Mouse (Mus musculus) MEL (cell line): ENCODE measurements around the gene Fbxo2. TPM values are rescaled to one million over a fixed set of nuclear protein-coding genes. Genes with fewer than 3 reads are reported as not detected.
A peak's percentile ranks its signal among the peaks of the same experiment; 100 is the strongest.

ENCODE experiments used
- DNase-seq: peaks from one replicate; pipeline ENCODE4 v3.0.0; 2011; ENCODE audit warnings: low read depth, low spot score
- H3K27ac ChIP-seq: 2 replicates; pipeline ENCODE4 v1.5.1; 2012; ENCODE audit warnings: low read depth, mild to moderate bottlenecking, control low read depth, low read length, moderate library complexity; ENCODE audit not compliant: control insufficient read depth
- H3K27me3 ChIP-seq, 2 experiments: fragments of 150-350 bp in 1 of 2; sonication (generic) in 1 of 2; 2 replicates each; pipeline ENCODE4 v1.6.1; 2012; ENCODE audit warnings: low read length in 2 of 2, mild to moderate bottlenecking in 2 of 2, improper control_type of control experiment in 1 of 2, moderate library complexity in 1 of 2; ENCODE audit not compliant: insufficient read depth in 2 of 2, control insufficient read depth in 1 of 2
- H3K36me3 ChIP-seq, 2 experiments: 2 replicates each; pipeline ENCODE4 v1.6.1; 2012 to 2014; ENCODE audit warnings: low read length in 2 of 2, improper control_type of control experiment in 1 of 2, inconsistent platforms in 1 of 2, mild to moderate bottlenecking in 1 of 2; ENCODE audit not compliant: insufficient read depth in 2 of 2, control insufficient read depth in 1 of 2
- H3K4me1 ChIP-seq, 2 experiments: fragments of 150-350 bp in 1 of 2; sonication (generic) in 1 of 2; 2 replicates each; pipeline ENCODE4 v1.6.1; 2012; ENCODE audit warnings: low read length in 2 of 2, improper control_type of control experiment in 1 of 2, mild to moderate bottlenecking in 1 of 2; ENCODE audit not compliant: insufficient read depth in 2 of 2, control insufficient read depth in 1 of 2
- H3K4me3 ChIP-seq, 2 experiments: fragments of 150-350 bp in 1 of 2; sonication (generic) in 1 of 2; 2 replicates each; pipeline ENCODE4 v1.5.1; 2012; ENCODE audit warnings: low read depth in 2 of 2, low read length in 2 of 2, mild to moderate bottlenecking in 2 of 2, moderate library complexity in 2 of 2, control low read depth in 1 of 2, improper control_type of control experiment in 1 of 2; ENCODE audit not compliant: control insufficient read depth in 1 of 2, insufficient read depth in 1 of 2
- H3K79me2 ChIP-seq: 2 replicates; pipeline ENCODE4 v1.6.1; 2012; ENCODE audit warnings: mild to moderate bottlenecking, low read length, moderate library complexity; ENCODE audit not compliant: control insufficient read depth, poor library complexity, insufficient read depth
- H3K9ac ChIP-seq: 2 replicates; pipeline ENCODE4 v1.6.1; 2012; ENCODE audit warnings: low read depth, mild to moderate bottlenecking, control low read depth, low read length, moderate library complexity; ENCODE audit not compliant: control insufficient read depth, poor library complexity, severe bottlenecking
- H3K9me3 ChIP-seq: fragments of 150-350 bp; sonication (generic); replicated peaks from 2 replicates; pipeline ENCODE4 v1.6.1; 2012; ENCODE audit warnings: mild to moderate bottlenecking, low read length, improper control_type of control experiment, moderate library complexity; ENCODE audit not compliant: insufficient read depth
- BHLHE40 ChIP-seq: IDR thresholded peaks from 2 replicates; pipeline ENCODE4 v1.6.1; 2012; ENCODE audit warnings: low read depth, mild to moderate bottlenecking, inconsistent platforms, low read length, improper control_type of control experiment, borderline replicate concordance
- CHD2 ChIP-seq: IDR thresholded peaks from 2 replicates; pipeline ENCODE4 v1.6.1; 2011; ENCODE audit warnings: low read length, improper control_type of control experiment
- E2F4 ChIP-seq: IDR thresholded peaks from 2 replicates; pipeline ENCODE4 v1.6.1; 2011; ENCODE audit warnings: low read depth, low read length, improper control_type of control experiment, borderline replicate concordance
- ELF1 ChIP-seq: IDR thresholded peaks from 2 replicates; pipeline ENCODE4 v1.6.1; 2014; ENCODE audit warnings: low read depth, mild to moderate bottlenecking, inconsistent platforms, low read length, improper control_type of control experiment, moderate library complexity
- EP300 ChIP-seq, 2 experiments: IDR thresholded peaks; 2 replicates each; pipeline ENCODE4 v1.6.1; 2011; ENCODE audit warnings: improper control_type of control experiment in 2 of 2, low read length in 2 of 2, low read depth in 1 of 2, mild to moderate bottlenecking in 1 of 2
- GATA1 ChIP-seq: IDR thresholded peaks from 2 replicates; pipeline ENCODE4 v1.6.1; 2011; ENCODE audit warnings: low read depth, low read length, improper control_type of control experiment
- HCFC1 ChIP-seq: IDR thresholded peaks from 2 replicates; pipeline ENCODE4 v1.6.1; 2012; ENCODE audit warnings: low read depth, mild to moderate bottlenecking, inconsistent platforms, low read length, improper control_type of control experiment, moderate library complexity
- JUND ChIP-seq: IDR thresholded peaks from 2 replicates; pipeline ENCODE4 v1.6.1; 2011; ENCODE audit warnings: low read depth, mild to moderate bottlenecking, improper control_type of control experiment, low read length
- KAT2A ChIP-seq: conservative IDR thresholded peaks from 2 replicates; pipeline ENCODE4 v1.6.1; 2012; ENCODE audit warnings: low read depth, low read length, improper control_type of control experiment, inconsistent platforms
- MAFK ChIP-seq: IDR thresholded peaks from 2 replicates; pipeline ENCODE4 v1.6.1; 2011; ENCODE audit warnings: low read depth, mild to moderate bottlenecking, low read length, improper control_type of control experiment, borderline replicate concordance
- MAX ChIP-seq: IDR thresholded peaks from 2 replicates; pipeline ENCODE4 v1.6.1; 2011; ENCODE audit warnings: low read length, improper control_type of control experiment
- MAZ ChIP-seq: IDR thresholded peaks from 2 replicates; pipeline ENCODE4 v1.6.1; 2012; ENCODE audit warnings: low read depth, mild to moderate bottlenecking, inconsistent platforms, low read length, improper control_type of control experiment
- MXI1 ChIP-seq: IDR thresholded peaks from 2 replicates; pipeline ENCODE4 v1.6.1; 2011; ENCODE audit warnings: mild to moderate bottlenecking, low read depth, low read length, improper control_type of control experiment
- MYB ChIP-seq: IDR thresholded peaks from 2 replicates; pipeline ENCODE4 v1.6.1; 2011; ENCODE audit warnings: mild to moderate bottlenecking, low read depth, low read length, improper control_type of control experiment
- NELFE ChIP-seq: IDR thresholded peaks from 2 replicates; pipeline ENCODE4 v1.6.1; 2011; ENCODE audit warnings: low read depth, low read length, improper control_type of control experiment
- NRF1 ChIP-seq: IDR thresholded peaks from 2 replicates; pipeline ENCODE4 v1.6.1; 2014; ENCODE audit warnings: low read depth, mild to moderate bottlenecking, inconsistent platforms, low read length, improper control_type of control experiment, moderate library complexity; ENCODE audit not compliant: poor library complexity, insufficient read depth, severe bottlenecking
- POLR2A ChIP-seq, 2 experiments: IDR thresholded peaks; 2 replicates each; pipeline ENCODE4 v1.6.1; 2011 to 2012; ENCODE audit warnings: low read length in 2 of 2, mild to moderate bottlenecking in 2 of 2, control low read depth in 1 of 2, improper control_type of control experiment in 1 of 2, low read depth in 1 of 2, moderate library complexity in 1 of 2; ENCODE audit not compliant: control insufficient read depth in 1 of 2, insufficient read depth in 1 of 2, poor library complexity in 1 of 2
- POLR2AphosphoS2 ChIP-seq: IDR thresholded peaks from 2 replicates; pipeline ENCODE4 v1.6.1; 2011; ENCODE audit warnings: low read length, improper control_type of control experiment
- RAD21 ChIP-seq: IDR thresholded peaks from 2 replicates; pipeline ENCODE4 v1.6.1; 2011; ENCODE audit warnings: mild to moderate bottlenecking, low read depth, low read length, improper control_type of control experiment
- RCOR1 ChIP-seq: IDR thresholded peaks from 2 replicates; pipeline ENCODE4 v1.6.1; 2012; ENCODE audit warnings: low read depth, mild to moderate bottlenecking, inconsistent platforms, low read length, improper control_type of control experiment
- SIN3A ChIP-seq: IDR thresholded peaks from 2 replicates; pipeline ENCODE4 v1.6.1; 2012; ENCODE audit warnings: low read length, improper control_type of control experiment, inconsistent platforms
- SMC3 ChIP-seq: IDR thresholded peaks from 2 replicates; pipeline ENCODE4 v1.6.1; 2011; ENCODE audit warnings: low read depth, low read length, improper control_type of control experiment
- TBP ChIP-seq: IDR thresholded peaks from 2 replicates; pipeline ENCODE4 v1.8.0; 2011; ENCODE audit warnings: low read depth, low read length, improper control_type of control experiment
- TCF12 ChIP-seq: IDR thresholded peaks from 2 replicates; pipeline ENCODE4 v1.6.1; 2014; ENCODE audit warnings: low read depth, mild to moderate bottlenecking, inconsistent platforms, low read length, improper control_type of control experiment, moderate library complexity
- UBTF ChIP-seq: IDR thresholded peaks from 2 replicates; pipeline ENCODE4 v1.6.1; 2012; ENCODE audit warnings: low read depth, mild to moderate bottlenecking, inconsistent platforms, low read length, improper control_type of control experiment, moderate library complexity, borderline replicate concordance; ENCODE audit not compliant: insufficient read depth
- USF1 ChIP-seq: IDR thresholded peaks from 2 replicates; pipeline ENCODE4 v1.6.1; 2014; ENCODE audit warnings: low read depth, mild to moderate bottlenecking, inconsistent platforms, low read length, improper control_type of control experiment, moderate library complexity
- USF2 ChIP-seq, 2 experiments: IDR thresholded peaks; 2 replicates each; pipeline ENCODE4 v1.6.1; 2011 to 2012; ENCODE audit warnings: improper control_type of control experiment in 2 of 2, low read length in 2 of 2, borderline replicate concordance in 1 of 2, inconsistent platforms in 1 of 2, low read depth in 1 of 2, mild to moderate bottlenecking in 1 of 2; ENCODE audit not compliant: insufficient read depth in 1 of 2
- ZC3H11A ChIP-seq: IDR thresholded peaks from 2 replicates; pipeline ENCODE4 v1.6.1; 2012; ENCODE audit warnings: low read depth, mild to moderate bottlenecking, inconsistent platforms, low read length, improper control_type of control experiment
- ZNF384 ChIP-seq: IDR thresholded peaks from 2 replicates; pipeline ENCODE4 v1.6.1; 2012; ENCODE audit warnings: low read depth, mild to moderate bottlenecking, inconsistent platforms, low read length, improper control_type of control experiment
- polyA plus RNA-seq, 2 experiments: library from polyadenylated mRNA; stranded (reverse) in 1 of 2; unstranded in 1 of 2; fragments of >175 nt in 1 of 2; fragments of >200 nt in 1 of 2; gene quantifications; 2 replicates each; pipeline versions ENCODE4 v1.2.1 to v1.2.4; 2012; ENCODE audit warnings: low replicate concordance in 2 of 2, low read depth in 1 of 2; ENCODE audit not compliant: insufficient read length in 2 of 2, insufficient read depth in 1 of 2, missing spikeins in 1 of 2
- total RNA-seq: library from RNA; depleted of rRNA; stranded (reverse); fragments of 300-350 nt; gene quantifications from 2 replicates; pipeline ENCODE4 v1.2.3, GENCODE M21; 2012

The Fbxo2 gene
- total and polyA plus RNA-seq, 3 experiments: 0.35 to 2.7 TPM; not detected in 1

DNA sequence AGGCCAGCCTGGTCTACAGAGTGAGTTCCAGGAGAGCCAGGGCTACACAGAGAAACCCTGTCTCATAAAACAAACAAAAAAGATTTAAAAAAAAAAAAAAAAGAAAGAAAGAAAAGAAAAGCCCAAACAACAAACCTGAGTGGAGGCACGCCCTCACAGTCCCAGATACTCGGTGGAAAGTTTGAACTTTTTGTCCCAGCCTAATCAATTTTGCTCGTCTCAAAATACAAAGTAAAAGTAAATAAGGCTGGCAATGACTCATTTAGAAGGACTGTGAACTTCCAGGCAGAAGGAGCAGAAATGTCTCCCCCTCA, 9.5 kb upstream of the Fbxo2 start:
- no peak for DNase-seq
- Histone ChIP-seq H3K36me3 (no peaks in the 10 kb centered on the region; a peak in 1 of 4 replicates), H3K9ac (peak overlapping the region; percentile 47), H3K79me2 (no peaks in the 10 kb centered on the region; the same call in 1 of the 2 replicates), H3K27me3 (no peaks in the 10 kb centered on the region), H3K9me3 (no peaks in the 10 kb centered on the region), H3K4me1 (peaks cover 0 to 5% of the 10 kb centered on the region in 2 experiments; a peak in 1 of 4 replicates), H3K27ac (peak overlapping the region; percentile 70), H3K4me3 (peak overlapping the region; percentile 79 to 85)
- TF ChIP-seq BHLHE40: no peak
- TF ChIP-seq SIN3A: no peak; the same call in 1 of the 2 replicates
- no peak; the same call in 1 of the 2 replicates for TF ChIP-seq ZNF384
- no peak for TF ChIP-seq MAX
- no peak for TF ChIP-seq RCOR1
- no peak for TF ChIP-seq MAZ
- no peak for TF ChIP-seq JUND
- no peak for TF ChIP-seq ELF1

DNA sequence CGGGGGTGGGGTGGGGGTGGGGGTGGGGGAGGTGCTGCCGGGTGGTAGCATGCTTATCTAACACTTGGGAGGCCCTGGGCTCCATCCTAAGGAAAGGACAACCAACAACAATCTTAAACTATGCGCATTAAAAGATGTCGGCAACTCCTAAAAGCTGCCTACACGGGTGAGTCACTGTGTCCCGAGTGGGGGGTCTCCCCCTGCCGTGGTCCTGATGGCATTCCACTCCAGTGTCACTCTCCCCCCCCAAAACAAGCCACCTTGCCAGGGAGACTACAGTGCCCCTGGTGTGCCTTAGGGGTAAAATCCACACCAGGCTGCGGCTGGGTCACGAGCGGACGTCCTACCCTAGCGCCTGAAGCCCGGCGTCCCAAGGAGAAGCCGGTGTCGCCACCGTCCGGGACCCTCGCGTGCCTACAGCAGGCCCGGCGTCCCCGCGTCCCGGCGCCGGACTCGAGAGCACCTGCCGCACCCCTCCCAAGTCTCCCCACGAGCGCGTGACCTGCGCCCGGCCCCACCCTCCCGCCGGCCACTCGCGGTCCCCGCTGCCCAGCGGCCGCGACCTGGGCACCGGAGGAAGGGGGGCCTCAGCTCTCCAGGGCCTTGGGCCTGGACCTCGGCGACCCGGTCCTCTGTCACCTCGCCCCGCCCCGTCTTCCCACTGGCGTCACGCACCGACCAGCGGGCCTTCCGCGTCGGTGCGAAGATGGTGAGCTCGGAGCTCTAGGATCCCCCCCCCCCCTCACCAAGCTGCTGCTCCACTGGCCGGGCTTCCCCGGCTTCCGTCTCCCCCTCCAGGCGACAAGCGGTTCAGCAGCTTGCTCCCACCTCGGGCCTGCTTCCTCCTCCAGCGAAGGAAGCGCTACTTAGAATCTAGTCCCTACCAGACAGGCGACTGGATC, 8.9 kb upstream of the Fbxo2 start, which contains the start of gene Fbxo6:
Gene Fbxo6 (minus strand): TSS at position 874 of the 902 bp plus-strand sequence.
- peak; percentile 96 for DNase-seq
- Histone ChIP-seq H3K4me1 (peaks cover 0 to 5% of the 10 kb centered on the region in 2 experiments; a peak in 1 of 4 replicates), H3K9ac (peak within 1 kb of the TSS; percentile 85), H3K36me3 (no peaks in the 10 kb centered on the region; a peak in 1 of 4 replicates), H3K9me3 (no peaks in the 10 kb centered on the region), H3K4me3 (peak within 1 kb of the TSS; percentile 79 to 85), H3K27ac (peak within 1 kb of the TSS; percentile 85), H3K27me3 (no peaks in the 10 kb centered on the region), H3K79me2 (no peaks in the 10 kb centered on the region; the same call in 1 of the 2 replicates)
- TF ChIP-seq SIN3A: peak; percentile 30
- peak; percentile 41 to 47; a peak in 2 of 4 replicates for TF ChIP-seq POLR2A (IDR thresholded peaks at IDR 0.05; ENCODE audit: control insufficient read depth in 1 of 2, insufficient read depth in 1 of 2, low read depth in 1 of 2, low read length in 2 of 2, poor library complexity in 1 of 2)
- TF ChIP-seq SMC3: peak; percentile 40
- TF ChIP-seq E2F4: no peak
- no peak for TF ChIP-seq POLR2AphosphoS2
- TF ChIP-seq HCFC1: peak; percentile 65
- no peak for TF ChIP-seq MYB
- TF ChIP-seq ELF1: peak; percentile 65; the same call in 1 of the 2 replicates
- no peak for TF ChIP-seq KAT2A
- TF ChIP-seq BHLHE40: no peak
- no peak for TF ChIP-seq TCF12
- TF ChIP-seq GATA1: no peak
- TF ChIP-seq USF2 (IDR thresholded peaks at IDR 0.05; ENCODE audit: borderline replicate concordance in 1 of 2, insufficient read depth in 1 of 2, low read depth in 1 of 2, low read length in 2 of 2): no peak
- TF ChIP-seq MAX: no peak; the same call in 1 of the 2 replicates
- no peak for TF ChIP-seq EP300 (IDR thresholded peaks at IDR 0.05; ENCODE audit: low read depth in 1 of 2, low read length in 2 of 2)
- TF ChIP-seq MAZ: peak; percentile 73; the same call in 1 of the 2 replicates
- TF ChIP-seq MAFK: no peak
- TF ChIP-seq TBP: no peak
- TF ChIP-seq RAD21: peak; percentile 21
- no peak for TF ChIP-seq ZC3H11A
- TF ChIP-seq CHD2: no peak
- TF ChIP-seq NELFE: peak; percentile 41; the same call in 1 of the 2 replicates
- TF ChIP-seq NRF1: no peak
- TF ChIP-seq MXI1: no peak
- TF ChIP-seq USF1: 0 out of 2 replicates have a peak, but pooled peaks have one; percentile 16
- 0 out of 2 replicates have a peak, but pooled peaks have one; percentile 22 for TF ChIP-seq UBTF
